Mouse (Mus musculus): ENCODE results near the gene Fgd4. TPM values are rescaled to one million over a fixed set of nuclear protein-coding genes. Genes with fewer than 3 reads are reported as not detected.
"Not testable (repeated sequence)": the region's sequence is repeated elsewhere in the genome, so short reads cannot be mapped to it uniquely, and the experiment has no call there.

Gene Fgd4
- total RNA-seq, 2 experiments from 2014 or later, result 43.7 to 47.2 TPM

- no peak for DNase-seq (ENCODE audit: low spot score in 2 of 2)
- intact Hi-C loops (cut with DNase I), result loop anchor here (10.0 kb wide), 1 partner anchor 199 kb away; the partner anchor contains the start of gene Dnm1l
Observed at GRCm38 (mm10) chr16:16554098-16554497, 46.3 kb downstream of the Fgd4 start.

GRCm38 (mm10) chr16:16552197-16552596, 48.2 kb downstream of the Fgd4 start:
- intact Hi-C loops (cut with DNase I), result loop anchor here (10.0 kb wide), 1 partner anchor 197 kb away; the partner anchor contains the start of gene Dnm1l
- DNase-seq (ENCODE audit: low spot score in 2 of 2), result no peak

GRCm38 (mm10) chr16:16549105-16549504, 51.2 kb downstream of the Fgd4 start:
- intact Hi-C loops (cut with DNase I), result no loop called here

GRCm38 (mm10) chr16:16546657-16547056, 53.7 kb downstream of the Fgd4 start:
- no peak for DNase-seq (ENCODE audit: low spot score in 2 of 2)
- intact Hi-C loops (cut with DNase I), result no loop called here

More at GRCm38 (mm10) chr16:16549105-16549504, 51.2 kb downstream of the Fgd4 start:
- DNase-seq (ENCODE audit: low spot score in 2 of 2), result no peak

GRCm38 (mm10) chr16:16542956-16543441, 57.4 kb downstream of the Fgd4 start:
- intact Hi-C loops (cut with DNase I), result no loop called here
- DNase-seq (ENCODE audit: low spot score in 2 of 2), result no peak

- DNase-seq (ENCODE audit: low spot score in 2 of 2); intact Hi-C loops (cut with DNase I): not testable (repeated sequence)
Observed at GRCm38 (mm10) chr16:16539396-16539795, 61.0 kb downstream of the Fgd4 start.

GRCm38 (mm10) chr16:16535232-16535631, 65.1 kb downstream of the Fgd4 start:
- intact Hi-C loops (cut with DNase I), result no loop called here
- DNase-seq (ENCODE audit: low spot score in 2 of 2), result no peak

- intact Hi-C loops (cut with DNase I), result no loop called here
Observed at GRCm38 (mm10) chr16:16528014-16528413, 72.3 kb downstream of the Fgd4 start.

GRCm38 (mm10) chr16:16527267-16527666, 73.1 kb downstream of the Fgd4 start:
- intact Hi-C loops (cut with DNase I), result no loop called here
- DNase-seq (ENCODE audit: low spot score in 2 of 2), result peak; percentile 19 to 50

More at GRCm38 (mm10) chr16:16528014-16528413, 72.3 kb downstream of the Fgd4 start:
- no peak for DNase-seq (ENCODE audit: low spot score in 2 of 2)

- no peak for DNase-seq (ENCODE audit: low spot score in 2 of 2)
- intact Hi-C loops (cut with DNase I), result no loop called here
Observed at GRCm38 (mm10) chr16:16526741-16527105, 73.6 kb downstream of the Fgd4 start.

GRCm38 (mm10) chr16:16526097-16526740, 74.1 kb downstream of the Fgd4 start:
- intact Hi-C loops (cut with DNase I), result no loop called here
- DNase-seq (ENCODE audit: low spot score in 2 of 2), result no peak

GRCm38 (mm10) chr16:16525266-16525904, 75.0 kb downstream of the Fgd4 start:
- DNase-seq (ENCODE audit: low spot score in 2 of 2), result peak in 1 of 2 experiments; percentile 16
- intact Hi-C loops (cut with DNase I), result no loop called here

GRCm38 (mm10) chr16:16523632-16524031, 76.7 kb downstream of the Fgd4 start:
- no peak for DNase-seq (ENCODE audit: low spot score in 2 of 2)
- intact Hi-C loops (cut with DNase I), result no loop called here

GRCm38 (mm10) chr16:16522869-16523268, 77.5 kb downstream of the Fgd4 start:
- DNase-seq (ENCODE audit: low spot score in 2 of 2); intact Hi-C loops (cut with DNase I): not testable (repeated sequence)

- no peak for DNase-seq (ENCODE audit: low spot score in 2 of 2)
Observed at GRCm38 (mm10) chr16:16501491-16501890, 98.9 kb downstream of the Fgd4 start.

GRCm38 (mm10) chr16:16500926-16501325, 99.4 kb downstream of the Fgd4 start:
- intact Hi-C loops (cut with DNase I), result no loop called here
- DNase-seq (ENCODE audit: low spot score in 2 of 2), result no peak

More at GRCm38 (mm10) chr16:16501491-16501890, 98.9 kb downstream of the Fgd4 start:
- intact Hi-C loops (cut with DNase I), result no loop called here

- peak in 1 of 2 experiments; percentile 13 for DNase-seq (ENCODE audit: low spot score in 2 of 2)
- intact Hi-C loops (cut with DNase I), result no loop called here
Observed at GRCm38 (mm10) chr16:16498798-16499197, 101.6 kb downstream of the Fgd4 start.

- no peak for DNase-seq (ENCODE audit: low spot score in 2 of 2)
- intact Hi-C loops (cut with DNase I), result no loop called here
Observed at GRCm38 (mm10) chr16:16485523-16486043, 114.8 kb downstream of the Fgd4 start.

GRCm38 (mm10) chr16:16484601-16485000, 115.7 kb downstream of the Fgd4 start:
- intact Hi-C loops (cut with DNase I), result no loop called here
- DNase-seq (ENCODE audit: low spot score in 2 of 2), result no peak

- DNase-seq (ENCODE audit: low spot score in 2 of 2); intact Hi-C loops (cut with DNase I): not testable (repeated sequence)
Observed at GRCm38 (mm10) chr16:16473451-16473850, 126.9 kb downstream of the Fgd4 start.

All from left cerebral cortex, postnatal 14 days (tissue).